Mouse (Mus musculus): ENCODE results near the gene Cryl1. TPM values are rescaled to one million over a fixed set of nuclear protein-coding genes. Genes with fewer than 3 reads are reported as not detected.

Gene Cryl1
- polyA plus RNA-seq, 1 experiment from 2014 or later, result 10.3 TPM

DNA sequence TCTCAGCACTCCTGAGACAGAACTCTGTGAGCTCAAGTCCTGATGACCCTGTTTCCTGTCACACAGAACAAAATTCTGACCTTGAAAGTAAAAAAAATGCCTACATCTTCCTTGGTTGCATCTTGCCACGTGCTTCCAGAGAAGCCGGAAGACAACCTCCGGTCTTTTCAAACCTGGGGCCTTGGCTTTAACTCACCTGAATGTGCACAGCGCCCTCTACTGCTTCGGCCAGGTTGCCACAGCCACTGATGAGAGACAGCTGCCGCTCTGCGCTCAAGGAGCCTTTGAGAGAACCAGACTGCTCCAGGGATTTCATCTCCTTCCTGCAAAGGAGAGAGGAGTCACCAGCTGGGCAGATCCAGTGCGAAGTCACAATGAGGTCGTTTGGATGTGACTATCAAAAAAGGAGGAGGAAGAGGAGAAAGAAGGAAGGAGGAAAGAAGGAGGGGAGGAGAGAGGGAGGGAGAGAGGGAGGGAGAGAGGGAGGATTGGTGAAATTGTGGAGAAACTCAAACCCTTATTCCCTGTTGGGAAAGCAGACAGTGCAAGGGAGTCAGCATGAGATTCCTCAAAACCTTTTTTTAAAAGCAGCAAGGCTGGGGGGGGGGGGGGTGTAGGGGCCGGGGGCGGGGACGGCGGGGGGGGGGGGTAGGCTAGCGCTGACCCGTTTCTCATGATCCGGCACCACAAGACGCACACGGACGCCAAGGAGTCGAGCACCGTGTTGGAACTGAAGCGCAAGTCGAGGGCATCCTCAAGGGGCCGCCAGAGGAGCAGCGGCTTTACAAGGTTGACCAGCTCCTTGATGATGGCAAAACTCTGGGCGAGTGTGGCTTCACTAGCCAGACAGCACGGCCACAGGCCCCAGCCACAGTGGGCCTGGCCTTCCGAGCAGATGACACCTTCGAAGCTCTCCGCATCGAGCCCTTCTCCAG is 35.3 kb downstream of the Cryl1 start:
- Histone ChIP-seq H3K9me3 (ENCODE audit: control insufficient read depth, low read length) (no peaks in the 10 kb centered on the region), H3K27me3 (ENCODE audit: control insufficient read depth, insufficient read depth, low read length) (no peaks in the 10 kb centered on the region), H3K36me3 (replicated peaks; ENCODE audit: control insufficient read depth, insufficient read depth) (no peaks in the 10 kb centered on the region), H3K9ac (no peak overlapping the region), H3K4me3 (replicated peaks; ENCODE audit: low read length) (no peak overlapping the region), H3K4me2 (replicated peaks) (peak overlapping the region; percentile 43), H3K4me1 (replicated peaks; ENCODE audit: control insufficient read depth, insufficient read depth, low read length) (no peaks in the 10 kb centered on the region), H3K27ac (no peak overlapping the region)
- WGBS, result 13% methylated on average over 23 of the region's 31 CpGs
- peak; percentile 84 for ATAC-seq (ENCODE audit: low FRiP score)
- peak; percentile 85 for DNase-seq (ENCODE audit: low spot score)

DNA sequence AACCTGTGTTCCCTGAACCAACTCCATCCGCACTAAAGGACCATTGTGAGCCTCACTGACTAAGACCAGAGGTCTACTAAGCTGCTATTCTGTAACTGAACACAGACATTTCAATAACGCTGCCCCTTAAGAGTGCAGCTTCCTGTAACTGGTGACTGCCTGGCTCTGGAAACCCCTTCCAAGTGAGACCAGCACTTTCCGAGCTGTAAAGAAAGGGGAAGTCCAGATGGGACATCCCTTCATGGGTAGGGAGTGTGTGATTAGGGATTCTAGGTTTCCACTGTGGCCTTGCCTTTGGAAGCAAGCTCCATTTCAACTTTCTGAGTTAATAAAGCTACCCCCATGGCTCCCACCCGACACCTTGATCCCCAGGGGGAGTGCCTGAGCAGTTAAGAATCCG is 41.3 kb downstream of the Cryl1 start:
- Histone ChIP-seq H3K4me2 (replicated peaks) (no peak overlapping the region), H3K27me3 (ENCODE audit: control insufficient read depth, insufficient read depth, low read length) (no peaks in the 10 kb centered on the region), H3K4me3 (replicated peaks; ENCODE audit: low read length) (no peak overlapping the region), H3K9me3 (ENCODE audit: control insufficient read depth, low read length) (no peaks in the 10 kb centered on the region), H3K4me1 (replicated peaks; ENCODE audit: control insufficient read depth, insufficient read depth, low read length) (no peaks in the 10 kb centered on the region), H3K36me3 (replicated peaks; ENCODE audit: control insufficient read depth, insufficient read depth) (no peaks in the 10 kb centered on the region), H3K9ac (no peak overlapping the region), H3K27ac (no peak overlapping the region)
- ATAC-seq (ENCODE audit: low FRiP score) (no peak), DNase-seq (ENCODE audit: low spot score) (no peak)
- WGBS, result 75% methylated on average over 5 of the region's 5 CpGs

DNA sequence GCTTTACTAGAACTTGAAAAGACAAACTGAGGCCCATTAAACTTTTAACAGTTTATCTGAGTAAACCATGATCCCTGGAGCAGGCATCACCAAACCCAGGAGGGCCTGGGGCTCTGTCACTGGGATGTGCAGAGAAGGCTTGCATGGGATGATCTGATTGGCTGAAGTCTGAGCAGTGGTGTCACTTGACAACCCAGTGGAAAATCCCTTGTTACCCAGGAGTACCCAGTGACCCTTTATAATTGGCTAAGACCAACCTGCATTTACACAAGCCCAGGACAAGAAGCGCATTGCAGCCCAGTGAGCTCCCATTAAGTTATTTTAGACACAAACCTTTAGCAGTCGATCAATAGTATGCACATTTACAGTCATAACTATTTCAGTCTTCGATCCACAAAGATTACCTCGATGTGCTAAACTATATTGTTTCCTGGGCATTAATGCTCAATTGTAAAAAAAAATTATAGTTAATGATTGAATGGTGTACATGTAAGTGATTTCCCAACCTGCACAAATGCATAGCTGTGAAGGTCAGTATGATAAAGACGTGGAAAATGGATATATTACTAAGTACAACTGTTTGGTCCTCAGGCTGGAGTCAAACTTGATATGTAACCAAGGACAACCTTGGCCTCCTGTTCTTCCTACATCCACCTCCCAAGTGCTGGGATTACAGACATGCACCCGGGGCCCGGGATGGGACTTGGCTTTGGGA is 46.7 kb downstream of the Cryl1 start:
- H3K4me3 ChIP-seq (replicated peaks; ENCODE audit: low read length), result no peak overlapping the region
- ATAC-seq (ENCODE audit: low FRiP score) (no peak), DNase-seq (ENCODE audit: low spot score) (no peak)
- H3K9ac ChIP-seq, result no peak overlapping the region
- H3K4me2 ChIP-seq (replicated peaks), result no peak overlapping the region
- 74% methylated on average over 7 of the region's 7 CpGs for WGBS
- no peaks in the 10 kb centered on the region for H3K27me3 ChIP-seq (ENCODE audit: control insufficient read depth, insufficient read depth, low read length)
- H3K27ac ChIP-seq, result no peak overlapping the region
- no peaks in the 10 kb centered on the region for H3K36me3 ChIP-seq (replicated peaks; ENCODE audit: control insufficient read depth, insufficient read depth)
- H3K4me1 ChIP-seq (replicated peaks; ENCODE audit: control insufficient read depth, insufficient read depth, low read length), result no peaks in the 10 kb centered on the region
- no peaks in the 10 kb centered on the region for H3K9me3 ChIP-seq (ENCODE audit: control insufficient read depth, low read length)

DNA sequence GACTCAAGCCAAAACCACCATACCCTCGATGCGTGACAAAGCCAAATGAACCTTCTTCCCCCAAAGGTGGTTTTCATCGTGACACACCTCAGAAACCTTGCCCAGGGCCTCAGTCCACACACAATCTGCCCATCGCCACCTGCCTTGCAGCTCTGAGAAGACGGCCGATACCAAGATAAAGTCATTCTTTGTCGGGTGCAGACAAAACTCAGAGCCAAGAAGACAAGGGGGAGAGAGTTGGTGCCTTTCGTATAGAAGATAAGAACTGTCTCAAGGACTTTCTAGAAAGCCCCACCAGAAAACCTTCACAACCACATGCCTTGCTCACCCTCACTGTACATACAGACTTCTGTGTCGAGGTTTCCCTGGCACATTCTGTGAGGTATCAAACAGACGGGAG is 48.4 kb downstream of the Cryl1 start:
- DNase-seq (ENCODE audit: low spot score) (no peak), ATAC-seq (ENCODE audit: low FRiP score) (no peak)
- 91% methylated on average over 10 of the region's 10 CpGs for WGBS
- Histone ChIP-seq H3K9ac (no peak overlapping the region), H3K4me1 (replicated peaks; ENCODE audit: control insufficient read depth, insufficient read depth, low read length) (no peaks in the 10 kb centered on the region), H3K27me3 (ENCODE audit: control insufficient read depth, insufficient read depth, low read length) (no peaks in the 10 kb centered on the region), H3K4me2 (replicated peaks) (no peak overlapping the region), H3K4me3 (replicated peaks; ENCODE audit: low read length) (no peak overlapping the region), H3K9me3 (ENCODE audit: control insufficient read depth, low read length) (no peaks in the 10 kb centered on the region), H3K27ac (no peak overlapping the region), H3K36me3 (replicated peaks; ENCODE audit: control insufficient read depth, insufficient read depth) (no peaks in the 10 kb centered on the region)

DNA sequence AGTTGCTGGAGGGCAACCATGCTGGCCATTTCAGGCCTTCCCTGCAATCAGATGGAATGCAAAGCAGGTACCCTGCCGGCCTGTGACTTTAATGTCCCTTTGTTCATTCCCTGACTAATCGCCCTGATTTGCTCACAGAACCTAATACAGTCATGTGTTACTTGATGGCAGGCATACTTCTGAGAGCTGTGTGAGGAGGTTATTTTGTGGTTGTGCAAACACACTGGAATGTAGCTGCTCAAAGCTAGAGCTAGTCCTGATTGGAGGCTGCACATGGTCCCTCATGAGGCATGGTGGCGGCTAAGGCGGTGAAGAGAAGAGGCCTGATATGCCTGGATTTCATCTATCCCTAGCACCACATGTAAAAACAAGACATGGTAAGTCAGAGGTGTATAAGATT is 50.2 kb downstream of the Cryl1 start:
- WGBS, result 64% methylated on average over 4 of the region's 4 CpGs
- H3K27me3 ChIP-seq (ENCODE audit: control insufficient read depth, insufficient read depth, low read length), result no peaks in the 10 kb centered on the region
- no peaks in the 10 kb centered on the region for H3K9me3 ChIP-seq (ENCODE audit: control insufficient read depth, low read length)
- DNase-seq (ENCODE audit: low spot score) (no peak), ATAC-seq (ENCODE audit: low FRiP score) (no peak)
- no peaks in the 10 kb centered on the region; the same call in 1 of the 2 replicates for H3K4me1 ChIP-seq (replicated peaks; ENCODE audit: control insufficient read depth, insufficient read depth, low read length)
- H3K9ac ChIP-seq, result no peak overlapping the region
- no peak overlapping the region for H3K4me3 ChIP-seq (replicated peaks; ENCODE audit: low read length)
- no peaks in the 10 kb centered on the region for H3K36me3 ChIP-seq (replicated peaks; ENCODE audit: control insufficient read depth, insufficient read depth)
- no peak overlapping the region for H3K4me2 ChIP-seq (replicated peaks)
- no peak overlapping the region for H3K27ac ChIP-seq

DNA sequence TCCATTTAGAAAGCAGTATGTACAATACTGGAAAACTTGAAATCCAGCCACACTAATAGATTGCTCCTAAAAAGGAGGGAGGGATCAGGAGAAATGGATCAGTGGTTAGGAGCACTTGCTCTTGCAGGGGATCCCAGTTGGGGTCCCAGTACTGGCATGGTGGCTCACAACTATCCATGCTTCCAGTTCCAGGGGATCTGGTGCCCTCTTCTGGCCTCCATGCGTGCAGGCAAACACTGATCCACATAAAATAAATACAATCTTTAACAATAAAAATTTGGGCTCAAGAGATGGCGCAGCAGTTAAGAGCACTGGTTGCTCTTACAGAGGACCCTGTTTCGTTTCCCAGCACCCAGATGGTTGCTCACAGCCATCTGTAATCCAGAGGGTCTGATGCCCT is 52.2 kb downstream of the Cryl1 start:
- ATAC-seq (ENCODE audit: low FRiP score) (no peak), DNase-seq (ENCODE audit: low spot score) (no peak)
- WGBS, result 94% methylated on average over 3 of the region's 3 CpGs

DNA sequence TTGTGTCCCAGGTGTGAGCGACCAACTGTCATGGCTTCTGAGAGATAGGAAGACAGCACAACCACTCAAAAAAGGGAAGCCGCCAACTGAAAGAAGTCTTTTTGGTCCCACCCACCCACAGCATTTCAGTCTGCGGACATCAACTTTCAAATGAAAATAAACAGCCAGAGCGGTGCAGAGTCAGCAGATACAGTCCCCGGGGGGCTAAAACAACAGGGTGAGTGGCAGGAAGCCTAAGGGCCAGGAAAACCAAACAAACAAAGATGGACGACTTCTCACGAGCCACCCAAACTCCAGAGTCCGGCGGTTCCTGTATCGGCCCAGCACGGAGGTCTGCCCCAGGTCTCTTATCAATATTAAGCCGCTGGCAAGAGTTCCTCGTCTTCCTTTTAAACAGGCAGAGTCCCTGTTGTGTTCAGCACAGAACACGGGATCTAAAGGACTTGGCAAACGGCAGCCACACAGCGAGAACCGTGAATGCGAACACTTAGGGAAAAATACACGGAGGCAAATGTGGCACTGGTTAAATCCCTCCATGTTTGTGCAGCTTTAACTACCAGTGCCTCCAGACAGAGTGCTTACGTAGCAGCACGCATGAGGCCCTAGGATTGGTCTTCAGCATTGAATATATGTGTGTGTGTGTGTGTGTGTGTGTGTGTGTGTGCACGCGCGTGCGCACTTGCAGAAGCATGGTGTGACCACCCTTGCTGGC is 53.4 kb downstream of the Cryl1 start:
- Histone ChIP-seq H3K4me3 (replicated peaks; ENCODE audit: low read length) (no peak overlapping the region), H3K4me1 (replicated peaks; ENCODE audit: control insufficient read depth, insufficient read depth, low read length) (no peaks in the 10 kb centered on the region; the same call in 1 of the 2 replicates), H3K27ac (no peak overlapping the region), H3K27me3 (ENCODE audit: control insufficient read depth, insufficient read depth, low read length) (no peaks in the 10 kb centered on the region), H3K9ac (no peak overlapping the region), H3K36me3 (replicated peaks; ENCODE audit: control insufficient read depth, insufficient read depth) (no peaks in the 10 kb centered on the region), H3K9me3 (ENCODE audit: control insufficient read depth, low read length) (no peaks in the 10 kb centered on the region), H3K4me2 (replicated peaks) (no peak overlapping the region)
- 69% methylated on average over 25 of the region's 25 CpGs for WGBS
- no peak for ATAC-seq (ENCODE audit: low FRiP score)
- no peak for DNase-seq (ENCODE audit: low spot score)

More for the DNA sequence above, 52.2 kb downstream of the Cryl1 start:
- H3K4me3 ChIP-seq (replicated peaks; ENCODE audit: low read length), result no peak overlapping the region
- no peaks in the 10 kb centered on the region for H3K9me3 ChIP-seq (ENCODE audit: control insufficient read depth, low read length)
- H3K27ac ChIP-seq, result no peak overlapping the region
- H3K27me3 ChIP-seq (ENCODE audit: control insufficient read depth, insufficient read depth, low read length), result no peaks in the 10 kb centered on the region
- no peaks in the 10 kb centered on the region; the same call in 1 of the 2 replicates for H3K4me1 ChIP-seq (replicated peaks; ENCODE audit: control insufficient read depth, insufficient read depth, low read length)
- no peaks in the 10 kb centered on the region for H3K36me3 ChIP-seq (replicated peaks; ENCODE audit: control insufficient read depth, insufficient read depth)
- H3K9ac ChIP-seq, result no peak overlapping the region
- H3K4me2 ChIP-seq (replicated peaks), result no peak overlapping the region

DNA sequence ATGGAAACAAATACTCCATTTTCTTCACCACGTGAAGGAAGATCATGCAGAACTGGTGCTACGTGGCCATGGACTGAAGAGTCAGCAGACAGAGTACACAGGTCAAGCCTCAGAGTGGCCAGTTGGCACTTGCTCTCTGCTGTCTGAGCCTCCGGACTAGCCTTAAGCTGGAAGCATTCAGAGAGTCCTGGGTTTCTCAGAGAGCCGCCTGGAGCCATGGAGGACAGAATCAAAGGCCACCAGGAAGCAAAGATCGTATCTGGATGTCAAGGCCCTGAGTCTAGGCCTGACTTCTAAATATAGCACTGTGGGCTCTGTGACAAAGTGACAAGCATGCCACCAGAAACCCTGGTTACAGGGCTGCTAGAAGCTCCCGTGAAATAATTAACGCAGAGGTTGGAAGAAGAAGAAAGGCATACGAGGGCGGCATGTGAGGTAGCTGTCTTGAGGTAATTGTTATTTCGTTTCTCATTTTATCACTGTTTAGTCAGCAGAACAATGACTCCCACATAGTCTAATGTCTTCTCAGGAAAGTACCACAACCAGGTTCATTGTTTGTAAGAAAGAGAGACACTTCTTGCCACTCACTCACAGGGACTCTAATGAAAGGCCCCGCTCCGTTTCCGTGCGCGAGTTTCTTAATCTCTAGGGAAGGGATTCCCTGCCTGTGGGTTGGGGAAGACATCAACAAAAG is 55.1 kb downstream of the Cryl1 start:
- Histone ChIP-seq H3K27me3 (ENCODE audit: control insufficient read depth, insufficient read depth, low read length) (no peaks in the 10 kb centered on the region), H3K4me1 (replicated peaks; ENCODE audit: control insufficient read depth, insufficient read depth, low read length) (no peaks in the 10 kb centered on the region; the same call in 1 of the 2 replicates), H3K4me2 (replicated peaks) (no peak overlapping the region), H3K4me3 (replicated peaks; ENCODE audit: low read length) (no peak overlapping the region), H3K27ac (no peak overlapping the region), H3K36me3 (replicated peaks; ENCODE audit: control insufficient read depth, insufficient read depth) (no peaks in the 10 kb centered on the region), H3K9ac (no peak overlapping the region), H3K9me3 (ENCODE audit: control insufficient read depth, low read length) (no peaks in the 10 kb centered on the region)
- 28% methylated on average over 15 of the region's 15 CpGs for WGBS
- no peak for ATAC-seq (ENCODE audit: low FRiP score)
- DNase-seq (ENCODE audit: low spot score), result peak; percentile 28

Data from hindbrain, embryonic 14.5 days (tissue).